ENCODE assay signal across 17 mouse cellular contexts in the genomic region with DNA sequence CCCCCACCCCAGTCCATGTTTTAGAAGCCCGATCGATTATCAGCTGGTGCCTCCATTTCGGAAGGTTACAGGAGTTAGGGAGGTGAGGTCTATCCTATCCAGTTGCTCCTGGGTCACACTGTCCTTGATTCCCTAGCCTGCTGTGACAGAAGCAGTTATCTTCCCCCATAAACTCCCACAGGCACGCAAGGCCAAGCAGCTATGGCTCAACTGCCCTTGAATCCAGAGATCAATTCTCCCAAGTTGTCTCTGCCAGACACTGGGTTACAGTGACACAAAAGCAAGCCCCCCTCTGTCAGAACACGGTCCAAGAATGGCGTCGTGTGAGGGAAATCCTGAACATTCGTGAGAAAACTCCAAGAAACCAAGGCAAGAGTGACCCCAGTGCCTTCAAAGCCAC. TPM values are rescaled to one million over a fixed set of nuclear protein-coding genes. Genes with fewer than 3 reads are reported as not detected.
DNase-seq lines count a peak whose midpoint lies in the region.
"Had no signal": no experiment of that assay in that cellular context is flagged by ENCODE, and none has a peak within 500 bp of the region (broad histone marks: within the 10 kb centered on the region; RNA-seq: fewer than 3 reads in every experiment).

No protein-coding gene starts in this region.

- peak; percentile 71 to 89 for DNase-seq in adrenal gland, adult (ENCODE audit: inconsistent age in 2 of 2, low spot score in 1 of 2)
- DNase-seq in adrenal gland, adult 18-20 months (ENCODE audit: low spot score in 2 of 2) = no peak
- peak; percentile 45 for DNase-seq in ovary, postnatal 36 days (ENCODE audit: low spot score)
- no peak for DNase-seq in ovary, postnatal 10 days (ENCODE audit: low spot score)
- DNase-seq in adrenal gland, postnatal 14 days = peak; percentile 67
- DNase-seq in frontal cortex, postnatal 14 days (ENCODE audit: low spot score in 2 of 2) = no peak
- no peak for DNase-seq in gastrocnemius, postnatal 25 days
- DNase-seq: cerebellum, adult 11-12 months; cerebellum, adult 8-10 months; cerebellum, postnatal 10 days; cerebellum, postnatal 36 days; embryo, embryonic 11 days; gastrocnemius, adult 2 months; gastrocnemius, postnatal 14 days; heart, adult 18-20 months; heart, postnatal 10 days; heart, postnatal 36 days had no signal

RNA-seq across cellular contexts. Expression of a gene that starts 51.7 kb away (rescaled TPM):
- 1 to 10 TPM; 1.8 to 4.5 TPM for total RNA-seq in adrenal gland, adult 18-20 months (2021)
- 1.8 and 2.4 TPM in 2 replicates for total RNA-seq in adrenal gland, postnatal 14 days (2021)
- total RNA-seq in gastrocnemius, postnatal 25 days (2021) = 1 to 10 TPM; 1.9 to 2.0 TPM

Comparison
In these comparisons a context has a peak if more than half of its experiments do, and no peak if none do; other contexts are left out.
1. DNase-seq: peak in adrenal gland, adult (2 of 2), ovary, postnatal 36 days (single experiment) and adrenal gland, postnatal 14 days (single experiment); none in adrenal gland, adult 18-20 months (0 of 2), ovary, postnatal 10 days (single experiment), frontal cortex, postnatal 14 days (0 of 2) and gastrocnemius, postnatal 25 days (single experiment).